Mouse (Mus musculus) limb, embryonic 14.5 days (tissue): ENCODE results near the gene BC025920. TPM values are rescaled to one million over a fixed set of nuclear protein-coding genes. Genes with fewer than 3 reads are reported as not detected.

ENCODE experiments used
- ATAC-seq: fragments of 200-750 bp; cut with Nextera tagmentation; 2 replicates; pipeline ENCODE4 v1.8.0; 2017; ENCODE audit warnings: low read depth, moderate number of reproducible peaks, moderate TSS enrichment; ENCODE audit not compliant: low FRiP score
- DNase-seq: peaks from one replicate; pipeline ENCODE4 v3.0.0-alpha.2; 2015; ENCODE audit warnings: low spot score
- H3K27ac ChIP-seq: fragments of 300-500 bp; sonication (generic); replicated peaks from 2 replicates; pipeline ENCODE4 v1.5.1; 2014; ENCODE audit warnings: low read depth, mild to moderate bottlenecking, low read length, moderate library complexity, mixed read lengths
- H3K27me3 ChIP-seq: fragments of 300-500 bp; sonication (generic); 2 replicates; pipeline ENCODE4 v1.6.1; 2014; ENCODE audit warnings: low read length, mixed read lengths; ENCODE audit not compliant: control insufficient read depth, insufficient read depth
- H3K36me3 ChIP-seq: fragments of 300-500 bp; sonication (generic); 2 replicates; pipeline ENCODE4 v1.6.1; 2014; ENCODE audit warnings: mild to moderate bottlenecking, low read length, moderate library complexity, mixed read lengths; ENCODE audit not compliant: control insufficient read depth, insufficient read depth
- H3K4me1 ChIP-seq: fragments of 300-500 bp; sonication (generic); 2 replicates; pipeline ENCODE4 v1.6.1; 2014; ENCODE audit warnings: antibody characterized with exemption, low read length, mixed read lengths; ENCODE audit not compliant: control insufficient read depth, insufficient read depth
- H3K4me2 ChIP-seq: fragments of 300-500 bp; sonication (generic); replicated peaks from 2 replicates; pipeline ENCODE4 v1.6.1; 2014; ENCODE audit warnings: low read depth, mild to moderate bottlenecking, low read length, moderate library complexity; ENCODE audit not compliant: severe bottlenecking
- H3K4me3 ChIP-seq: fragments of 300-500 bp; sonication (generic); replicated peaks from 2 replicates; pipeline ENCODE4 v1.5.1; 2014; ENCODE audit warnings: low read length
- H3K9ac ChIP-seq: fragments of 300-500 bp; sonication (generic); 2 replicates; pipeline ENCODE4 v1.6.1; 2014; ENCODE audit warnings: mild to moderate bottlenecking, low read depth, low read length, moderate library complexity; ENCODE audit not compliant: severe bottlenecking
- H3K9me3 ChIP-seq: fragments of 300-500 bp; sonication (generic); 2 replicates; pipeline ENCODE4 v1.6.1; 2016; ENCODE audit warnings: low read length; ENCODE audit not compliant: control insufficient read depth
- POLR2A ChIP-seq: fragments of 200-500 bp; IDR thresholded peaks from 2 replicates; pipeline ENCODE4 v1.8.0; 2012; ENCODE audit warnings: inconsistent platforms, mild to moderate bottlenecking, moderate library complexity, borderline replicate concordance; ENCODE audit not compliant: insufficient read depth, insufficient read length; ENCODE audit errors: extremely low read depth
- WGBS: fragments of 180-500 bp; shearing (Covaris S2); extraction: QIAGEN DNeasy Blood & Tissue Kit; methylation state at CpG from one replicate; pipeline ENCODE4 v1.1.7; 2014; 5-methylcytosine and 5-hydroxymethylcytosine counted together
- polyA plus RNA-seq, 2 experiments: library from polyadenylated mRNA; depleted of rRNA in 1 of 2; stranded (reverse) in 1 of 2; unstranded in 1 of 2; fragments of >200 nt; fragmentation: Nextera tagmentation in 1 of 2; extraction: Ambion mirVana in 1 of 2; gene quantifications; 2 replicates each; pipeline versions ENCODE4 v1.2.1 to v1.2.3; 2012 to 2014

The BC025920 gene
- polyA plus RNA-seq, 2 experiments = 0.78 to 3.8 TPM

DNA sequence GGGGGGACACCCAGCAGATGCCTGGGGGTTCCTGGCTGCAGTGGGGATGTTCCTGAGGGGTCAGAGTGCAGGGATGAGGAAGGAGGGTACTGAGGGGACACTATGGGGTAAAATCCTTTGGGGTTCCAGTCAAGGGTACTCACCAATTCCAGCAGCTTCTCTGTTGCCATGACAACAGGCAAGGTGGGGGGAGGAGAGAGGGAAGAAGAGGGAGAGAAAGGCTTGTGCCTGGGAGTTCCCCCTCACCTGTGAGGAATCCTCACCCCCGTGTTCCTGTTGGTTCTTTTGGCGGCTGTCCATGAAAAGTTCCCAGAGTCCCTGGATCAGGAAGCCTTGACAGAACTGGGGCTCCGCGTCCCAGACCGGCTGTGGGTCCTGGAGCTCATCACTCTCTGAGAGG, 10.5 kb upstream of the BC025920 start:
- Histone ChIP-seq H3K27me3 (no peaks in the 10 kb centered on the region), H3K9ac (peak overlapping the region; percentile 0; the same call in 1 of the 2 replicates), H3K9me3 (no peaks in the 10 kb centered on the region), H3K36me3 (0 out of 2 replicates have a peak, but pooled peaks cover 3% of the 10 kb centered on the region), H3K4me3 (no peak overlapping the region), H3K4me1 (peaks cover 40% of the 10 kb centered on the region), H3K4me2 (peak overlapping the region; percentile 13; the same call in 1 of the 2 replicates), H3K27ac (0 out of 2 replicates have a peak overlapping the region, but pooled peaks have one; percentile 75)
- no peak for TF ChIP-seq POLR2A
- DNase-seq (no peak), ATAC-seq (no peak)
- 24% methylated on average over 5 of the region's 5 CpGs for WGBS

DNA sequence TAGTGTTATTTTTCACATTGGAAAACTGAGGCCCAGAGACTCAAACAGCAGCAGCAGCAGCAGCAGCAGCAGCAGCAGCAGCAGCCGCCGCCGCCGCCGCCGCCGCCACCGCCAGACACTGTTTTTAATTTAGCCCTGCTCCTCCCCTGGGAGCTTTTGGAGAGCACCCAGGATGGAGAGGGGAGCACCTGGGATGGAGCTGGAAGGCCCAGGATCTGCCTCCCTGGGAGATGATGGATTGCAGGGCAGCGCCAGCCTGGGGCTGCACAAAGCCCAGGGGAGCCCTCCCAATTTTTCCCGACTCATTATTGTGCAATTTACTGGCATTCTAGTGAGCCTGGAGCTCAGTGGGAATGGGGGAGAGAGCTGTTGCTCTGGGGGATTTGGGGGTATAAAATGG, 9.5 kb upstream of the BC025920 start:
- DNase-seq = peak; percentile 58
- H3K4me1 ChIP-seq = peaks cover 49% of the 10 kb centered on the region
- H3K36me3 ChIP-seq = no peaks in the 10 kb centered on the region
- 0% methylated on average over 10 of the region's 10 CpGs for WGBS
- no peak for TF ChIP-seq POLR2A
- H3K27me3 ChIP-seq = no peaks in the 10 kb centered on the region
- no peak for ATAC-seq
- peak overlapping the region; percentile 40 for H3K4me2 ChIP-seq
- H3K9ac ChIP-seq = peak overlapping the region; percentile 29
- peak overlapping the region; percentile 10 for H3K4me3 ChIP-seq
- no peaks in the 10 kb centered on the region for H3K9me3 ChIP-seq
- peak overlapping the region; percentile 75 for H3K27ac ChIP-seq

DNA sequence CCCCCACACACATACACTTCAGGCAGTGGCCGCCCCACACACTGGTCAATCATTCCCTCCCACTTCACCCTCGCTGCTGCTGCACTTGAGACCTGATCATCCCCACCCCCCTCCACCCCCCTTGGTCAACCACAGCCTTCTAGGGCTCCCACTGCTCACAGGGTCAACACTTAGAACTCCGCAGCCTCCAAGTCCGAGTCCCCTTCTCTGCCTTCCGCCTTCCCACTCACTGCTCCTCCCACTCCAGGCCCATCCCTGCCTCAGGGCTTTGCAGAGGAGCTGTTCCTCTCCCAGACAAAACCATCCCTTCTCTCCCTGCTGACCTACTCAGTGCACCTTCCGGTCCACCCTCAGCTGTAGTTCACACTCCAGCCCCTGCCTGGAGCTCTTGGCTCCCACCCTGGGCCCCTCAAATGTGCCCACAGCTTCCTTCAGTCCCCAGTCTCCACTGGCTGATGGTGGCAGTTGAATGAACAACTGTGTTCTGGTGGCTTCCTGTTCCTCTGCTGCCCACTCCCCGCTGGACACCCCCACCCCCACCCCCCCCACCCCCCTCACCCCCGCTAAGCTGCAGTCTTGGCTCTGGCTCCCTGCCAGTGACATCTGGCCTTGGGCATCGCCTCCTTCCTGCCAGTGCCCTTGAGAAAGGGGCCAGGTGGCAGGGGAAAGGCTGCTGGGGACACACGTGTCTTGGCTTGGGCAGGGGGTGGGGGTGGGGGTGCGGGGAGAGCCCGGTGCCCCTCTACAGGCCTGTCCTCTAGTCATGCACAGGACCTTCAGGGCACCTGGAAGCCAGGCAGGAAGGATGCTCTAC, 8.7 kb upstream of the BC025920 start:
- Histone ChIP-seq H3K36me3 (no peaks in the 10 kb centered on the region), H3K4me3 (peak overlapping the region; percentile 10; the same call in 1 of the 2 replicates), H3K27ac (peak overlapping the region; percentile 75), H3K27me3 (no peaks in the 10 kb centered on the region), H3K4me2 (peak overlapping the region; percentile 40), H3K9ac (peak overlapping the region; percentile 25), H3K4me1 (peaks cover 50% of the 10 kb centered on the region), H3K9me3 (no peaks in the 10 kb centered on the region)
- ATAC-seq (peak; percentile 23), DNase-seq (peak; percentile 38)
- TF ChIP-seq POLR2A = no peak
- 3% methylated on average over 11 of the region's 12 CpGs for WGBS

DNA sequence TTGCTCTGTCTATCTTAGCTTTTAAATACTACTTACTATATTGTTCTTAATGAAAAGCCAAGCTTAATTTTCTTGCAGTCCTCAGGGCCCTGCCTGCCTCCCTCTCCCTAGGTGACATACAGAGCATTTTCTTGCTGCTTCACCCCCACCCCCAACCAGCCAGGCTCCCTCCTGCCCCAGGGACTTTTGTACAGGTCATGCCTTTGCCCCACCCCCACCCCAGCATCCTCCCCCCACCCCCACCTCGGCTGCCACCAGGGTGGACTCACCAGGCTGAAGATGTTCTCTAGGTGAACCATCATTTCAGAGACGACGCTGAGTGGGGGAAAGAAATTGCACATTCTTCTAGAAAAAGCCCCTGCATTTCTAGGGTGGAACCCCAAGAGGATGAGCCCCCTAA, 7.7 kb upstream of the BC025920 start:
- no peak for DNase-seq
- TF ChIP-seq POLR2A = no peak
- no peak overlapping the region for H3K27ac ChIP-seq

DNA sequence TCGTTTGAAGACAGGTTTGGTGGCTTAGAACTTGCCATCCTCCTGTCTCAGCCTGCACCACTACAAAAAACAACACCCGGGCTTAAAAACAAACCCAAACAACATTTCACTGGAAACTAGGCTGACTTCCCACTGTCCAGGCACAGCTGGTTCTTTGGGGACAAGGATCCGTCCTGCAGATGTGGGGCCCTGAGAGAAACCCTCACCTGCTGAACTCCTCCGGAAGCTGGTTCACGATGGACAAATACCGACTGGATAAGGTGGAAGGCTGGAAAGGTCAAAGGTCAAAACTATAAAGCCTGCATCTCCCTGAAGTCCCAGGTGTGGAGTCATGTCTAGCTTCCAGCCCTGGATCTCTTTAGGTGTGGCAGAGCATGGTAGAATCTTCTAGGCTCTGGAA, 7.2 kb upstream of the BC025920 start:
- 22% methylated on average over 6 of the region's 6 CpGs for WGBS
- ATAC-seq = no peak

More for the DNA sequence above, 7.7 kb upstream of the BC025920 start:
- H3K9ac ChIP-seq = no peak overlapping the region
- H3K4me1 ChIP-seq = peaks cover 54% of the 10 kb centered on the region
- no peak overlapping the region for H3K4me2 ChIP-seq
- no peaks in the 10 kb centered on the region for H3K27me3 ChIP-seq
- WGBS = 33% methylated on average over 3 of the region's 3 CpGs
- no peak for ATAC-seq
- no peak overlapping the region for H3K4me3 ChIP-seq
- no peaks in the 10 kb centered on the region for H3K9me3 ChIP-seq
- no peaks in the 10 kb centered on the region for H3K36me3 ChIP-seq

More for the DNA sequence above, 7.2 kb upstream of the BC025920 start:
- no peaks in the 10 kb centered on the region for H3K36me3 ChIP-seq
- H3K9ac ChIP-seq = no peak overlapping the region
- H3K9me3 ChIP-seq = no peaks in the 10 kb centered on the region
- H3K4me2 ChIP-seq = no peak overlapping the region
- DNase-seq = no peak
- TF ChIP-seq POLR2A = no peak
- H3K27ac ChIP-seq = no peak overlapping the region
- H3K27me3 ChIP-seq = no peaks in the 10 kb centered on the region
- H3K4me1 ChIP-seq = peaks cover 54% of the 10 kb centered on the region
- H3K4me3 ChIP-seq = no peak overlapping the region
